Mouse (Mus musculus): ENCODE data around the gene Zfp787. TPM values are rescaled to one million over a fixed set of nuclear protein-coding genes. Genes with fewer than 3 reads are reported as not detected.
"Not testable (repeated sequence)": the region's sequence is repeated elsewhere in the genome, so short reads cannot be mapped to it uniquely, and the experiment has no call there.

Gene Zfp787
- polyA plus RNA-seq, 1 experiment from 2014 or later, result 26.0 TPM

DNA sequence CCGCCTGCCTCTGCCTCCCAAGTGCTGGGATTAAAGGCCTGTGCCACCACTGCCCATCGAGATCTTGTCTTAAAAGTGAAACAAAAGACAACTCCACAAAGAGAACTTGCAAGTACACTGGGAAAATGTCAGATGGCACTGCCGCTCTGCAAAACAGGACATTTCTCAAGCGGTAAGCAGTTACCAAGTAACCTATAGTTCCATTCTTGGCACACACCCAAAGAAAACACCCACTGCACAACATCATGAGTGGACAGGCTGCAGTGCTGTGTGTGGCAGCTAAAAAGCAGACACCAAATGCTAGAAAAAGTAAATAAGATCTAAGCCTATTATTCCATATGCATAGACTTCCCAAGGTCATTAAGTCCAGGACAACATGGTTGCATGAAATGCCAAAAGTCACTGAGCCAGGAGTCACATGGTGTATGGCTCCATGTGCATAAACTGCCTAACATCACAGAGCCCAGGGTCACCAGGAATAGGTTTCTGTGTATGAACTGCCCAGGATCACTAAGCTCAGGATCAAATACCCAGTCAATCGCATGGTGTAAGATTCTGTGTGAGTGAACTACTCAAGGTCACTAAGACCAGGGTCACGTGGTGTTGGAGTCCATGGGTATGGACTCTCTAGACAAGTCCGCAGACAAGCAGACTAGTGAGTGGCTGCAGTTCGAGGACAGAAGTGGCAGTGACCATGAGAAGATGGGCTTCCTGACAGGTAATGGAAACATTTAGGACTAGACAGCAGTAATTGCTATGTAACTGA lies 10.2 kb downstream of the Zfp787 start:
- no peaks in the 10 kb centered on the region for H3K27me3 ChIP-seq (replicated peaks)
- no peaks in the 10 kb centered on the region for H3K9me3 ChIP-seq
- peak overlapping the region; percentile 73; the same call in 1 of the 2 replicates for H3K27ac ChIP-seq
- H3K9ac ChIP-seq, result no peak overlapping the region
- 76% methylated on average over 8 of the region's 8 CpGs for WGBS
- peaks cover 7% of the 10 kb centered on the region; the same call in 1 of the 2 replicates for H3K36me3 ChIP-seq
- no peak overlapping the region for H3K4me2 ChIP-seq
- H3K4me1 ChIP-seq, result peaks cover 51% of the 10 kb centered on the region
- no peak overlapping the region for H3K4me3 ChIP-seq (replicated peaks)
- no peak for ATAC-seq (ENCODE audit: insufficient read depth, low FRiP score, low read depth)

DNA sequence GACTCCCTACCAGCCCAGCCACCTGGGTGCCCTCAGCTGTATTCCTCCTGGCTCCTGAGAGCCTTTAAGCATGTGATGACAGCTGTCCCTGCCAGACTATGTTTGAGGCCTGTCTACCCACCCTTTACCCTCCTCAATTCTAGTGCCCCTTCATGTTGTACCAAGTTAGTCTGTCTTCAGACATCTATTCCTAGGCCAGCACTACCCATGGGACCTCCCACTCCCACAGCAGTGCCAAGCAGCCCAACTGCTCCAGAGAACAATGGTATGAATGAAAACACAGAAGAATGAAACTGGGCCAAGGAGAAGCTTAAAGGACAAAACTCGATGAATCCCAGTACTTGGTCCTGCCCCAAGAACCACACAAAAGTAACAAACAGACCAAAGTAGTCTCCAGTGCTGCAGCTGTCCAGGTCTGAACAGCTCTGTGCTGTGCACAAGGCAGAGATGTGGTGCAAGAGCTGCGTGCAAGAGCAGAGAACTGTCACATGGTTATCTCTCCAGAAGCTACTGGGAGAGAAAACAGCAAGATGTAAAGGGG lies 11.7 kb downstream of the Zfp787 start:
- Histone ChIP-seq H3K9me3 (no peaks in the 10 kb centered on the region), H3K4me3 (replicated peaks) (no peak overlapping the region), H3K4me2 (no peak overlapping the region), H3K27ac (no peak overlapping the region), H3K27me3 (replicated peaks) (no peaks in the 10 kb centered on the region), H3K36me3 (peaks cover 11% of the 10 kb centered on the region; the same call in 1 of the 2 replicates), H3K4me1 (peaks cover 44% of the 10 kb centered on the region), H3K9ac (no peak overlapping the region)
- no peak for ATAC-seq (ENCODE audit: insufficient read depth, low FRiP score, low read depth)
- 73% methylated on average over 2 of the region's 2 CpGs for WGBS

DNA sequence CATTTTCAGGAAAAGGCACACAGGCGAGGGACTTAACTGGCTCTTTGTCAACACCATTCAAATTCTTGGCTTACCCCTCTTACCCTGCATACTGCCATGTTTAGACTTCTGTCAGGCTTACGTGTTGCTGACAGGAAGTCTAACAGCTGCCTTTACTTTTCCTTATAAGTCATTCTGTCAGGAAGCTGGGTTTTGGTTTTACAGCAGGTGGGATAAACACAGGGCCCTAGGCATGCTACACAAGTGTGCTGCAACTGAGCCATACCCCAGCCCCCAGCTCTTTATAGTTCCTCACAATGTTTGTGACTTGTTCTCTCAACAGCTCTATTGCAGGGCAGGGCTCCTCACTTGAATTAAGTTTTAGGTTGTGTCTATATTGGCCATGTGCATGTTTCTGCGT lies 16.5 kb downstream of the Zfp787 start:
- ATAC-seq (ENCODE audit: insufficient read depth, low FRiP score, low read depth), result no peak
- H3K27me3 ChIP-seq (replicated peaks), result no peaks in the 10 kb centered on the region
- no peak overlapping the region for H3K4me2 ChIP-seq
- H3K4me3 ChIP-seq (replicated peaks), result no peak overlapping the region
- H3K9me3 ChIP-seq, result no peaks in the 10 kb centered on the region
- no peak overlapping the region for H3K9ac ChIP-seq
- 0 out of 2 replicates have a peak, but pooled peaks cover 2% of the 10 kb centered on the region for H3K4me1 ChIP-seq
- H3K27ac ChIP-seq, result no peak overlapping the region
- 55% methylated on average over 3 of the region's 3 CpGs for WGBS
- peaks cover 15% of the 10 kb centered on the region; the same call in 1 of the 2 replicates for H3K36me3 ChIP-seq

DNA sequence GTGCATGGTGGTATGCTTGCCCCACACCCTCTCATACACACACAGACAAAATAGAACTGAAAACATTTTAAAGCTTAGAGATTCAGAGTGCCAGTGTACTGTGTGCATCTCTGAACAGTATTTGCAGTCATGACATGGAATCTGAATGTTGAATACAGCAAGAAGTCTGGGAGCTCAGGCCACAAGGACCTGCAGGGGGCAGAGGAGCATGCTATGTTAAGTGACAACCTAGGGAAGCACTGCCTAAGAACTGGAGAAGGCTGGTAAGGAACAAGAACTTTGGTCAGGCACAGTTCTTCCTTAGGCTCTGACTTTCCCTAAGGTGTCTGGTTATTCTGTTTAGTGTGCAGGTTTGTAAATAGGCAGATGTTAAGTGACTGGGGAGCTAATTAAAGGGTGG lies 19.3 kb downstream of the Zfp787 start:
- Histone ChIP-seq H3K27ac (no peak overlapping the region), H3K9me3 (no peaks in the 10 kb centered on the region), H3K36me3 (peaks cover 34% of the 10 kb centered on the region), H3K4me2 (no peak overlapping the region), H3K4me1 (no peaks in the 10 kb centered on the region), H3K27me3 (replicated peaks) (no peaks in the 10 kb centered on the region), H3K9ac (no peak overlapping the region), H3K4me3 (replicated peaks) (no peak overlapping the region)
- ATAC-seq (ENCODE audit: insufficient read depth, low FRiP score, low read depth), result no peak

DNA sequence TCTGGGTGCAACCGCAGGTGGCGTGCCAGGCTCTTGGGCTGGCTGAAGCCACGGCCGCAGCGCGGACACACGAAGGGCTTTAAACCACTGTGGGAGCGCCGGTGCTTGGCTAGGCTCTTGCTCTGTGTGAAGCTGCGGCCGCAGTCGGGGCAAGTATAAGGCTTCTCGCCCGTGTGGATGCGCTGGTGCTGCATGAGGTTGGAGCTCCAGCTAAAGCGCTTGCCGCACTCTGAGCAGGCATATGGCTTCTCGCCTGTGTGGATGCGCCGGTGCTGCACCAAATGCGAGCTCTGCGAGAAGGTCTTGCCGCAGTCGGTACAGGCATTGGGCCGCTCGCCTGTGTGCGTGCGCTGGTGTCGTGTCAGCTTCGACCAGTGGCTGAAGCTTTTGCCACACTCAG lies 23.2 kb downstream of the Zfp787 start:
- no peak overlapping the region for H3K9ac ChIP-seq
- H3K4me2 ChIP-seq, result no peak overlapping the region
- no peaks in the 10 kb centered on the region for H3K4me1 ChIP-seq
- H3K36me3 ChIP-seq, result peaks cover 27% of the 10 kb centered on the region
- no peaks in the 10 kb centered on the region for H3K9me3 ChIP-seq
- H3K27me3 ChIP-seq (replicated peaks), result no peaks in the 10 kb centered on the region
- ATAC-seq (ENCODE audit: insufficient read depth, low FRiP score, low read depth), result no peak
- H3K4me3 ChIP-seq (replicated peaks), result no peak overlapping the region
- no peak overlapping the region for H3K27ac ChIP-seq
- WGBS, result 83% methylated on average over 30 of the region's 30 CpGs

DNA sequence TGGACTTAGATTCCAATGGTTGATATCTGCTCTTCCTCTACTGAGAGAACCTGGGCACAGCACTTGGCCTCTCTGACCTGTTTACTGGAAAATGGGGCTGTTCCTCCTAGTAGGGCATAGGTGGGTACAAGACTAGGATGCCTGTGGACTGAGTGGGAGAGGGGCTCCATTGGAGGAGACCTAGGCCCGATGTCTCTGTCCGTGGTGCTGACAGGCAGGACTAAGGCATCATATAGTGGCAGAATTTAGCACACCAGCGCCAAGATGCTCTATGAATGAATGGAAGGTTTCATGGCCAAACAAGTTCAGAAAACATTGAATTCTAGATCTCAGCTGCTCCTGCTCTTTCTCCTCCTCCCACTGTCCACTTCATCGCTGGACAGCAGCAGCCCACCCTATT lies 25.5 kb downstream of the Zfp787 start:
- Histone ChIP-seq H3K9ac (no peak overlapping the region), H3K36me3 (peaks cover 27% of the 10 kb centered on the region), H3K27ac (no peak overlapping the region), H3K4me1 (no peaks in the 10 kb centered on the region), H3K4me3 (replicated peaks) (no peak overlapping the region), H3K9me3 (no peaks in the 10 kb centered on the region), H3K4me2 (no peak overlapping the region), H3K27me3 (replicated peaks) (no peaks in the 10 kb centered on the region)
- ATAC-seq (ENCODE audit: insufficient read depth, low FRiP score, low read depth), result no peak
- WGBS, result 38% methylated on average over 4 of the region's 4 CpGs

DNA sequence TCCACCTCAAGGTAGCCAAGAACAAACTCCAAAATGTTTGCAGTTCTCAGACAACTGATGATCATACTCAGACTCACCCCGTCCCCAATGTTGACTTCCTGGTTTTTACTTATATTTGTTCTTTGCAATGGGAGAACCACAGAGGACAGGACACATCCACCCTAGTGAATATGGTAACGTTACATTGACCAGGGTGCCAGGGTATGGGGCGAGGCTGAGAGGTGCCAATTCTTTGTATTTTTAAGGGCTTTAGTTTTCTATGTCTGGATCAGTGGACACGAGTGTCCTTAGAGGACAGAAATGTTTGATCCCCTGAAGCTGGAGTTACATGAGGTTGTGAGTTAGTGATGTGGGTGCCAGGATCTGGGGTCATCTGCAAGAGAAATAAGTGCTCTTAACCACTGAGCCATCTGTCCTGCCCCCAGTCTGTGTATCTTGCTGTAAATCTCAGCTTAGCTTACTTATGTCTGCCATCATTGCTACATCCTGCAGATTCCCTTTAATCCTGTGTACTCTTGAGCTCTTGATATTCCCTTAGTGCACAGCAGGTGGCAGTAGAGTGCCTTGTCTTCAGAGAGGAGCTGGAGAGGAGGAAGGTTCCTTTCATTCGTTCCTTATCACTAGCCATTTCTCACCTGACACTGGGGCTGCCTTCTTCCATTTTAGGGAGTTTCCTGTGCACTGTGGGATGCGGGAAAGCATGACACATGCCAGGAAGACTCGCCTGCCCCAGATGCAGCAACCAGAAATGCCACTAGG lies 28.9 kb downstream of the Zfp787 start:
- Histone ChIP-seq H3K9ac (no peak overlapping the region), H3K4me3 (replicated peaks) (no peak overlapping the region), H3K4me1 (no peaks in the 10 kb centered on the region), H3K27me3 (replicated peaks) (no peaks in the 10 kb centered on the region), H3K36me3 (peaks cover 3% of the 10 kb centered on the region; the same call in 1 of the 2 replicates), H3K4me2 (no peak overlapping the region), H3K27ac (no peak overlapping the region), H3K9me3 (no peaks in the 10 kb centered on the region)
- peak; percentile 51; the same call in 1 of the 2 replicates for ATAC-seq (ENCODE audit: insufficient read depth, low FRiP score, low read depth)
- 31% methylated on average over 7 of the region's 7 CpGs for WGBS

DNA sequence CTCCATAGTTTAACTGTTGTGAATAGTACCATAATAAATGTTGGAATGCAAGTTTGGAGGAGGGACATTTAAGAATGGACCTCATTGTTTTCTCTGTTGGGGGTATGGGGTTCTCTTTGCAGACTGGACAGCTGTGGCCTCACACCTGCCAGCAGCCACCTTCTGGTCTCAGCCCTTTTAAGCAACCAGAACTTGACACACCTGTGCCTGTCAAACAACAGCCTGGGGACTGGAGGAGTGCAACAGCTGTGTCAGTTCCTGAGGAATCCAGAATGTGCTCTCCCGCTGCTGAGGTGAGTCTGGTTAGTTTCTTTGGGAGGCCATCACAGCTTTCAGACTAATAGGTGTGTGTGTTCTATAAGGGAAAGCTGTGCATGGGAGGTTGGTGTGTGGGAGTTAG lies 34.7 kb downstream of the Zfp787 start:
- WGBS, result 43% methylated on average over 1 of the region's 1 CpGs
- H3K4me2 ChIP-seq; H3K36me3 ChIP-seq; H3K9ac ChIP-seq; H3K4me1 ChIP-seq; H3K9me3 ChIP-seq; H3K4me3 ChIP-seq (replicated peaks); ATAC-seq (ENCODE audit: insufficient read depth, low FRiP score, low read depth); H3K27me3 ChIP-seq (replicated peaks); H3K27ac ChIP-seq: not testable (repeated sequence)

DNA sequence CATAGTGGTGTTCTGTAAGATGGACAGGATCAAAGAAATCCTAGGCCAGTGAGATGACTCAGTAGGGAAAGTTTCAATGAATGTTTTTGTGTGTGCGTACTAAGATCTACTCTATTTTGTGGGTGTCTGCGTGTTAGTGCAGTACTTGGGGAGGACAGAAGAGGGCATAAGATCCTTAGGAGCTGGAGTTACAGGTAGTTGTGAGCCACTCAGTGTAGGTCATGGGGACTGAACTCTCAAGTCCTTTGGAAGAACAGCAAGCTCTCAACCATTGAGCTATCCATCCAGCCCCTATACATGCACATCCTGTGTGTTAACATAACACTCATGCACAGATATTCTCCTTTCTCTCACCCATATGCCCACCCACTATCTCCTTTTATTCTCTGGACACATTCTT lies 35.7 kb downstream of the Zfp787 start:
- H3K9me3 ChIP-seq; H3K27ac ChIP-seq; H3K4me2 ChIP-seq; H3K4me1 ChIP-seq; H3K36me3 ChIP-seq; H3K27me3 ChIP-seq (replicated peaks); H3K4me3 ChIP-seq (replicated peaks); ATAC-seq (ENCODE audit: insufficient read depth, low FRiP score, low read depth); H3K9ac ChIP-seq: not testable (repeated sequence)
- 77% methylated on average over 2 of the region's 2 CpGs for WGBS

DNA sequence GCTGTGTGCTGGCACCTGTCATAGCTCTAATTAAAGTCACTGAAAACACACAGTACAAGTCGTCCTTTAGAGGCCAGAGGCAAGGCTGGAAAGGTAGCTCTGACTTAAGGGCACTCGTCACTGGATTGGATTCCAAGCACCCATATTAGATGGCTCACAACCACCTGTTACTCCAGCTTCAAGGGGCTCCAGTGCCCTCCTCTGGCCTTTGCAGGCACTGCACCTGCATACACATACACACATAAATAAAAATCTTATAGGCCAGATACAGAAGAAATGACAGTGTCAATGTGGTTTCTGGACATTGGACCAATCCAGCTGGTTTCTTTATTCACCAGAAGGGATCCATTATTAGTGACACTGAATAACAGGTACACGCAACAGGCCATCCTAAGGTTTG lies 36.3 kb downstream of the Zfp787 start:
- no peak for ATAC-seq (ENCODE audit: insufficient read depth, low FRiP score, low read depth)
- Histone ChIP-seq H3K4me3 (replicated peaks) (no peak overlapping the region), H3K27me3 (replicated peaks) (no peaks in the 10 kb centered on the region), H3K9ac (no peak overlapping the region), H3K4me2 (no peak overlapping the region), H3K27ac (no peak overlapping the region), H3K9me3 (no peaks in the 10 kb centered on the region), H3K36me3 (no peaks in the 10 kb centered on the region), H3K4me1 (no peaks in the 10 kb centered on the region)
- WGBS, result 73% methylated on average over 3 of the region's 3 CpGs
